Mouse (Mus musculus): ENCODE measurements around the gene Cldnd1.

DNA sequence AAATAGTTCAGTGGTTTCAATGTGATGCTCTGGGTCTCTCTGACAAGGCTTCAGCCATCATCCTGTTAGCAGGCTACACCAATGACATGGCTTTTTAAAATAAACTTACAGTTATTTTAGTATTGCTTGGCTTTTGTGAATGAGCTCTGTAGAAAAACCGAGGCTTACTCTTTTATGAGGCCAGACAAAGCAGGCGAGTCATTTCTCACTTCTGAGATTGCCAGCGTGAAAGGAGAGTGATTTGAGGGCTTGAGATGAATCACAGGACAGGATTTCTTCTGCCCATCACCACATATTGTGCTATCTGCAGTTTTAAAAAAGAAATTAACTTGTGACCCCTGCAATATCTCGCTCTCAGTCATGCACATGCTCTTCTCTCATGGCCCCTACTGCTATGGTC is 12.7 kb upstream of the Cldnd1 start:
- TF ChIP-seq CTCF (IDR thresholded peaks at IDR 0.05; ENCODE audit: extremely low read depth, insufficient read depth, insufficient read length, insufficient replicate concordance) (no peak), POLR2A (IDR thresholded peaks at IDR 0.05; ENCODE audit: low read depth, low read length) (no peak)
